Mouse (Mus musculus): ENCODE data around the gene Lsm4.

Gene Lsm4

GRCm38 (mm10) chr8:70678679-70679078 lies 5.6 kb downstream of the Lsm4 start:
- ATAC-seq (ENCODE audit: low TSS enrichment) = no peak

GRCm38 (mm10) chr8:70679404-70679803 lies 6.4 kb downstream of the Lsm4 start:
- no peak for ATAC-seq (ENCODE audit: low TSS enrichment)

GRCm38 (mm10) chr8:70680039-70680438 lies 7.0 kb downstream of the Lsm4 start:
- no peak for ATAC-seq (ENCODE audit: low TSS enrichment)

GRCm38 (mm10) chr8:70681410-70681809 lies 8.4 kb downstream of the Lsm4 start:
- no peak for ATAC-seq (ENCODE audit: low TSS enrichment)

GRCm38 (mm10) chr8:70682193-70682592 lies 9.1 kb downstream of the Lsm4 start:
- peak; percentile 65 for ATAC-seq (ENCODE audit: low TSS enrichment)

- no peak for ATAC-seq (ENCODE audit: low TSS enrichment)
Observed at GRCm38 (mm10) chr8:70682692-70683091, 9.6 kb downstream of the Lsm4 start.

- peak; percentile 93 for ATAC-seq (ENCODE audit: low TSS enrichment)
Observed at GRCm38 (mm10) chr8:70684291-70684690, 11.2 kb downstream of the Lsm4 start.

GRCm38 (mm10) chr8:70687576-70687975 lies 14.5 kb downstream of the Lsm4 start:
- ATAC-seq (ENCODE audit: low TSS enrichment) = no peak

GRCm38 (mm10) chr8:70688136-70688535 lies 15.1 kb downstream of the Lsm4 start:
- no peak for ATAC-seq (ENCODE audit: low TSS enrichment)

GRCm38 (mm10) chr8:70689892-70690390 lies 16.9 kb downstream of the Lsm4 start:
- ATAC-seq (ENCODE audit: low TSS enrichment) = no peak

GRCm38 (mm10) chr8:70691230-70691629 lies 18.2 kb downstream of the Lsm4 start:
- no peak for ATAC-seq (ENCODE audit: low TSS enrichment)

GRCm38 (mm10) chr8:70691727-70692231 lies 18.7 kb downstream of the Lsm4 start:
- no peak for ATAC-seq (ENCODE audit: low TSS enrichment)

GRCm38 (mm10) chr8:70693636-70694035 lies 20.6 kb downstream of the Lsm4 start:
- no peak for ATAC-seq (ENCODE audit: low TSS enrichment)

- ATAC-seq (ENCODE audit: low TSS enrichment) = no peak
Observed at GRCm38 (mm10) chr8:70695318-70696018, 22.4 kb downstream of the Lsm4 start.

- no peak for ATAC-seq (ENCODE audit: low TSS enrichment)
Observed at GRCm38 (mm10) chr8:70696019-70696885, 23.2 kb downstream of the Lsm4 start.

GRCm38 (mm10) chr8:70696946-70697345 lies 23.9 kb downstream of the Lsm4 start:
- no peak for ATAC-seq (ENCODE audit: low TSS enrichment)

GRCm38 (mm10) chr8:70697366-70698250 lies 24.6 kb downstream of the Lsm4 start:
- ATAC-seq (ENCODE audit: low TSS enrichment) = no peak

- ATAC-seq (ENCODE audit: low TSS enrichment) = peak; percentile 70
Observed at GRCm38 (mm10) chr8:70698310-70699109, 25.5 kb downstream of the Lsm4 start, which contains the start of gene Jund. Gene Jund, plus strand, starts transcription at chr8:70698949.

- peak; percentile 5 for ATAC-seq (ENCODE audit: low TSS enrichment)
Observed at GRCm38 (mm10) chr8:70699116-70699833, 26.2 kb downstream of the Lsm4 start.
